Mouse (Mus musculus) liver, adult 2 months (tissue): ENCODE measurements at regions not wholly inside any gene's neighbourhood (a gene's known extent, or its start where the extent isn't known, plus 50 kb on each side); places are given as distances from the start of the nearest gene placed in this dataset.

Source experiments
- DNase-seq: peaks from one replicate; pipeline ENCODE4 v3.0.0-alpha.2; 2011; ENCODE audit warnings: low read depth, low spot score; ENCODE audit errors: extremely low read depth
- H3K27ac ChIP-seq: fragments of 200-500 bp; replicated peaks from 2 replicates; pipeline ENCODE4 v1.5.1; 2012; ENCODE audit warnings: low read depth, mild to moderate bottlenecking, control low read depth, inconsistent platforms, low read length; ENCODE audit not compliant: insufficient read depth
- H3K27me3 ChIP-seq: fragments of 200-500 bp; 2 replicates; pipeline ENCODE4 v1.6.1; 2012; ENCODE audit warnings: mild to moderate bottlenecking, moderate library complexity, low read length, inconsistent platforms; ENCODE audit not compliant: control insufficient read depth, insufficient read depth
- H3K36me3 ChIP-seq: fragments of 200-500 bp; 2 replicates; pipeline ENCODE4 v1.6.1; 2012; ENCODE audit warnings: low read length, inconsistent platforms; ENCODE audit not compliant: control insufficient read depth, insufficient read depth
- H3K4me1 ChIP-seq: fragments of 200-500 bp; 2 replicates; pipeline ENCODE4 v1.6.1; 2011; ENCODE audit warnings: low read length; ENCODE audit not compliant: control insufficient read depth, insufficient read depth
- H3K4me3 ChIP-seq: fragments of 200-500 bp; 2 replicates; pipeline ENCODE4 v1.5.1; 2011; ENCODE audit warnings: low read depth, mild to moderate bottlenecking, control low read depth, low read length, moderate library complexity; ENCODE audit not compliant: insufficient read depth
- H3K79me2 ChIP-seq: fragments of 200-500 bp; 2 replicates; pipeline ENCODE4 v1.6.1; 2012; ENCODE audit warnings: inconsistent platforms, mild to moderate bottlenecking, low read length, moderate library complexity; ENCODE audit not compliant: control insufficient read depth, insufficient read depth
- H3K9ac ChIP-seq: fragments of 200-500 bp; 2 replicates; pipeline ENCODE4 v1.6.1; 2012; ENCODE audit warnings: low read depth, mild to moderate bottlenecking, control low read depth, inconsistent platforms, low read length
- CTCF ChIP-seq: fragments of 200-500 bp; IDR thresholded peaks from 2 replicates; pipeline ENCODE4 v1.5.1; 2011; ENCODE audit warnings: low read depth, low read length, control low read depth
- POLR2A ChIP-seq: fragments of 200-500 bp; IDR thresholded peaks from 2 replicates; pipeline ENCODE4 v1.6.1; 2011; ENCODE audit warnings: low read length, control low read depth; ENCODE audit not compliant: insufficient read depth; ENCODE audit errors: extremely low read depth
- WGBS: fragments of 180-500 bp; shearing (Covaris S2); methylation state at CpG from one replicate; pipeline ENCODE4 v1.1.7; 2018; 5-methylcytosine and 5-hydroxymethylcytosine counted together

DNA sequence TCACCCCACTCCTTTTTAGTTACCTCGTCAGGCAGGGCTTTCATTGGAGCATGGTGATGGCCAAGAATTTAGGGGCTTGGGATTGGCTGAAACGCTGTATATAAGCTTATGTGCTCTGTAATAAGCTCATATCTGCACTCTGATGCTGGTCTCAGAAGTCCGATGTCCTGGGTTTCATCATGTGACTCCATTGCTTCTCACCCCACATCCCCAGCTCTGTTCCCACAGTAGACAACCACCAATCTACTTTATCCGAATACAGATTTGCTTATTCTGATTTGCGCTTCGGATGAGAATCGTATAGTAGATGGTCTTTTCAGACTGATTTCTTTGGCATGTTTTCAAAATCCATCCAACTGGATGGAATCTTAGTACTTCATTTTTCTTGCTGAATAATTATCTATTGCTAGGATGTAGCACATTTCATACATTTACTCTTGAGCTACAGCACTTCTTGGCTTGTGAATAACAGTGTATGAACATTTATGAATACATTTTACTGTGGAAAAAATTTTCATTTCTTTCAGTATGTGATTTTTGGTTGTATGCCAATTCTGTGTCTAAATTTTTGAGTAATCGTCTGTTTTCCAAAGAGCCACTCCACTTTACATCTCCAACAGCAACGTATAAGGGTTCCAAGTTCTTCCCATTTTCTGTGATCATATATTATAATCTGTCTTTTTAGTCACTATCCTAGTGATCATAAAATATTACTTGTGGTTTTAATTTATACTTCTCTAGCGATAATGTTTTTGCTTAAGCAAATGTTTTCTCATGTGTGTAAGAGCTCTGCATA lies 185.7 kb downstream of the Hace1 start:
- 84% methylated on average over 10 of the region's 10 CpGs for WGBS
- no peaks in the 10 kb centered on the region for H3K36me3 ChIP-seq
- no peaks in the 10 kb centered on the region for H3K79me2 ChIP-seq
- no peaks in the 10 kb centered on the region for H3K27me3 ChIP-seq
- H3K27ac ChIP-seq, result no peak overlapping the region
- H3K4me1 ChIP-seq, result no peaks in the 10 kb centered on the region
- DNase-seq, result no peak
- H3K9ac ChIP-seq, result no peak overlapping the region
- TF ChIP-seq CTCF, result no peak
- no peak for TF ChIP-seq POLR2A
- H3K4me3 ChIP-seq, result no peak overlapping the region

DNA sequence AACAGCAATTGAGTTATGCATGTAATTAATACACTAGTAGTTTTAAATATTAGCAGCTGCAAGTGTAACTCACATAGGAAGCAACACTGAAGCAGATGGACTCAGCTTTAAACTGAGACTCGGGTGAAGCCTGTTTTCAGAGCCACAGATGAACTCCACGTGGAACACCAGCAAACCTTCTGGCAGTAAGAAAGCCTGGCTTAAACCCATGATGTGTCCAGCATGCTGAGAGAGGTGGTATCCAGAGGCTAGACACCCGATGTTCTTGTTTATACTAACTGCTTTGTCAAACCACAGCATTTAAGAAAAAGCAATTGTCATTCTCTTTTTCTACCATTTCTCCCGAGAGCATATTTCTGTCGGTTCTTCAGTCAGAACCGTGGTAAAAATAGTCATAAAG lies 202.1 kb downstream of the Hace1 start:
- no peaks in the 10 kb centered on the region for H3K27me3 ChIP-seq
- DNase-seq, result no peak
- 60% methylated on average over 6 of the region's 6 CpGs for WGBS

DNA sequence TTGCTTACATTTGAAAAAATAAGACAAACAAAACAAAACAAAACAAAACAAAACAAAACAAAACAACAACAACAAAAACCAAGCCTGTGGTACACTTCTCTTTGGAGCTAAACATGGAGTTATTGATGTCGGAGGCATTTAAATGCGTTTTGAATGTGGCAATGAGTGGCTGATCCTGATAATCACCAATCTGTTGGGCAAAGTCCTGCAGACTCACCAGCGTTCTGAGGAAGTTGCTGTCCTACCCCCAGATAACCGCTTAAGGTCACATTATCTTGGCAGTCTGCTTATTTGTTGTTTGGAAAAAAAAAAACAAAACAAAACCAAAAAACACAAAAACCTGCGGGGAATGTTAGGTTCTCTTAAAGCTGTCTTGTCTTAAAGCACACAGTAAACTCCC lies 205.4 kb downstream of the Hace1 start:
- TF ChIP-seq CTCF (no peak), POLR2A (no peak)
- no peak overlapping the region for H3K4me3 ChIP-seq
- WGBS, result 35% methylated on average over 5 of the region's 5 CpGs
- H3K27me3 ChIP-seq, result no peaks in the 10 kb centered on the region
- H3K9ac ChIP-seq, result no peak overlapping the region
- H3K36me3 ChIP-seq, result no peaks in the 10 kb centered on the region
- H3K79me2 ChIP-seq, result no peaks in the 10 kb centered on the region
- no peak for DNase-seq
- H3K4me1 ChIP-seq, result no peaks in the 10 kb centered on the region
- no peak overlapping the region for H3K27ac ChIP-seq

More for the DNA sequence above, 202.1 kb downstream of the Hace1 start:
- no peak overlapping the region for H3K27ac ChIP-seq
- H3K36me3 ChIP-seq, result no peaks in the 10 kb centered on the region
- no peaks in the 10 kb centered on the region for H3K4me1 ChIP-seq
- TF ChIP-seq CTCF, result no peak
- TF ChIP-seq POLR2A, result no peak
- H3K9ac ChIP-seq, result no peak overlapping the region
- no peak overlapping the region for H3K4me3 ChIP-seq
- H3K79me2 ChIP-seq, result no peaks in the 10 kb centered on the region

DNA sequence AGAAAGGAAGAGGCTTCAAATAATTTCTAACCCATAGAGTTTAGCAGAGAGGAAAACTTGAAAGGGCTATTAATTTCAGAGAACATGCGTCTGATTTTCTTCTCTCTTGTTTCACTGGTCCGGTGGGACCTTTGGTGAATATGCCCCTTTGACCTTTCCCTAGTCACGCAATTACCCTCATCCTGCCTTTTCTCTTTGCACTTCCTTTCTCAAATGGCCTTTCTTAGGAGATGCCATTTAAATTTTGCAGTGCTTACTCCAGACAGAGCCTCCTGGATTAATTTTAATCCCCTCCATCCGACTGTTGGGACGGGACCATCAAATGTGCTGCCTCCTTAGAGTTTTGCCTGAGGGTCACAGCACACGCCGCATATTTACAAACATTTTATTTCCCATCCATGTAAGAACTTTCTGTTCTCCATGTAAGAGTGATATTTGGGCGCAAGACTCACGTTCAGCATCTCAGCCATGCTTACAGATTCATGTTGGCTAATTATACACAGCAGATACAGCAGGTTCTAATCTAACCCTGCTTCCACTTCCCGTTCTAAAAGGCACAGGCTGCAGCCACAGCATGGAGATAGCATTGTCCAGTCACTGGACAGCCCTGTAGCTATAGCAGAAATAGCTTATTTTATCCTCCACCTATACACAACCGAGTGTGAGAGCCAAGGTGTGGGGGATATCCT lies 206.0 kb downstream of the Hace1 start:
- TF ChIP-seq CTCF (no peak), POLR2A (no peak)
- Histone ChIP-seq H3K9ac (no peak overlapping the region), H3K36me3 (no peaks in the 10 kb centered on the region), H3K79me2 (no peaks in the 10 kb centered on the region), H3K27me3 (no peaks in the 10 kb centered on the region), H3K27ac (no peak overlapping the region), H3K4me3 (no peak overlapping the region), H3K4me1 (no peaks in the 10 kb centered on the region)
- no peak for DNase-seq
- WGBS, result 49% methylated on average over 11 of the region's 11 CpGs

DNA sequence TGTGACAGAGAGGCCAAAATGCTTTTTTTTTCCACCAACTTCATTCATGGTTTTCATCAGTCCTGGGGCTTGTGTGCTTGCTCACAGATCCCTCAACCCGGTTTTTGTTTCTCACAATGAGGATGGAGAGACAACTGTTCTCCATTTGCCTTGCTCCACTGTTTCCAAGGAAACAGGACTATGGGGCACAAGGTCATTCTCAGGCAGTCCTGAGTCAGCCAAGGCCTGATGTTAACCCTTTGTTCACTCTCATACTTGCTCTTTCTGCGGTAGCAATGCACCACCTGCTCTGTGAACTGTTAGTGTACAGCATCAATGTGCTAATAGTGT lies 206.5 kb downstream of the Hace1 start:
- H3K4me1 ChIP-seq, result no peaks in the 10 kb centered on the region
- H3K79me2 ChIP-seq, result no peaks in the 10 kb centered on the region
- H3K36me3 ChIP-seq, result no peaks in the 10 kb centered on the region
- no peak for TF ChIP-seq CTCF
- TF ChIP-seq POLR2A, result no peak
- H3K27ac ChIP-seq, result no peak overlapping the region
- 33% methylated on average over 2 of the region's 2 CpGs for WGBS
- H3K4me3 ChIP-seq, result no peak overlapping the region
- no peak overlapping the region for H3K9ac ChIP-seq
- H3K27me3 ChIP-seq, result no peaks in the 10 kb centered on the region
- DNase-seq, result no peak

DNA sequence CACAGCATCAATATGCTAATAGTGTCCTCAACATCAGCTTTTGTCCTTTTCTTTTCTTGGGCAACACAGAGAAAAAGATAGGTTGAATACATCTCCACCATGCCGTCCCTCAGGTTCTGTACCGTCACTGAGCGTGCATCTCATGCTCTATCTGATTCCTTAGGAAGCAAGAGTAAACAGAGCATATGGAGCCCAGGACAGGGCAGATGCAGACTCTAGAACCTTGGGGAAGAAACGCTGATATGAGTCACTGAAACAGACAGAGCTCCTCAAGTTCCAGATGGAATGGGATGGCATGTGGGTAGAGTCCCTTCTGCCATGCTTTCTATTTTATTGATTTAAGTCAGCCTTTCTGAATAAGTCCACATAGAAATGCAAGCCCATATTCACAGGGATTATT lies 206.9 kb downstream of the Hace1 start:
- Histone ChIP-seq H3K36me3 (no peaks in the 10 kb centered on the region), H3K9ac (no peak overlapping the region), H3K79me2 (no peaks in the 10 kb centered on the region), H3K4me3 (no peak overlapping the region), H3K27me3 (no peaks in the 10 kb centered on the region), H3K4me1 (no peaks in the 10 kb centered on the region), H3K27ac (no peak overlapping the region)
- 78% methylated on average over 4 of the region's 4 CpGs for WGBS
- no peak for DNase-seq
- no peak for TF ChIP-seq POLR2A
- no peak for TF ChIP-seq CTCF
